Mouse (Mus musculus) liver, adult 2 months (tissue): ENCODE measurements around the gene Poc1a. TPM values are rescaled to one million over a fixed set of nuclear protein-coding genes. Genes with fewer than 3 reads are reported as not detected.

Experiments
- DNase-seq: peaks from one replicate; pipeline ENCODE4 v3.0.0-alpha.2; 2011; ENCODE audit warnings: low read depth, low spot score; ENCODE audit errors: extremely low read depth
- H3K27ac ChIP-seq: fragments of 200-500 bp; replicated peaks from 2 replicates; pipeline ENCODE4 v1.5.1; 2012; ENCODE audit warnings: low read depth, mild to moderate bottlenecking, control low read depth, inconsistent platforms, low read length; ENCODE audit not compliant: insufficient read depth
- H3K27me3 ChIP-seq: fragments of 200-500 bp; 2 replicates; pipeline ENCODE4 v1.6.1; 2012; ENCODE audit warnings: mild to moderate bottlenecking, moderate library complexity, low read length, inconsistent platforms; ENCODE audit not compliant: control insufficient read depth, insufficient read depth
- H3K36me3 ChIP-seq: fragments of 200-500 bp; 2 replicates; pipeline ENCODE4 v1.6.1; 2012; ENCODE audit warnings: low read length, inconsistent platforms; ENCODE audit not compliant: control insufficient read depth, insufficient read depth
- H3K4me1 ChIP-seq: fragments of 200-500 bp; 2 replicates; pipeline ENCODE4 v1.6.1; 2011; ENCODE audit warnings: low read length; ENCODE audit not compliant: control insufficient read depth, insufficient read depth
- H3K4me3 ChIP-seq: fragments of 200-500 bp; 2 replicates; pipeline ENCODE4 v1.5.1; 2011; ENCODE audit warnings: low read depth, mild to moderate bottlenecking, control low read depth, low read length, moderate library complexity; ENCODE audit not compliant: insufficient read depth
- H3K79me2 ChIP-seq: fragments of 200-500 bp; 2 replicates; pipeline ENCODE4 v1.6.1; 2012; ENCODE audit warnings: inconsistent platforms, mild to moderate bottlenecking, low read length, moderate library complexity; ENCODE audit not compliant: control insufficient read depth, insufficient read depth
- H3K9ac ChIP-seq: fragments of 200-500 bp; 2 replicates; pipeline ENCODE4 v1.6.1; 2012; ENCODE audit warnings: low read depth, mild to moderate bottlenecking, control low read depth, inconsistent platforms, low read length
- CTCF ChIP-seq: fragments of 200-500 bp; IDR thresholded peaks from 2 replicates; pipeline ENCODE4 v1.5.1; 2011; ENCODE audit warnings: low read depth, low read length, control low read depth
- POLR2A ChIP-seq: fragments of 200-500 bp; IDR thresholded peaks from 2 replicates; pipeline ENCODE4 v1.6.1; 2011; ENCODE audit warnings: low read length, control low read depth; ENCODE audit not compliant: insufficient read depth; ENCODE audit errors: extremely low read depth
- WGBS: fragments of 180-500 bp; shearing (Covaris S2); methylation state at CpG from one replicate; pipeline ENCODE4 v1.1.7; 2018; 5-methylcytosine and 5-hydroxymethylcytosine counted together
- polyA plus RNA-seq: library from polyadenylated mRNA; depleted of rRNA; stranded (reverse); fragments of >200 nt; gene quantifications from 2 replicates; pipeline ENCODE4 v1.2.3, GENCODE M21; 2012
- total RNA-seq: library from RNA; depleted of rRNA; stranded (reverse); fragments of >200 nt; gene quantifications from 2 replicates; pipeline ENCODE4 v1.2.3, GENCODE M21; 2014

Gene Poc1a
- total and polyA plus RNA-seq, 2 experiments = 1.8 to 3.9 TPM

DNA sequence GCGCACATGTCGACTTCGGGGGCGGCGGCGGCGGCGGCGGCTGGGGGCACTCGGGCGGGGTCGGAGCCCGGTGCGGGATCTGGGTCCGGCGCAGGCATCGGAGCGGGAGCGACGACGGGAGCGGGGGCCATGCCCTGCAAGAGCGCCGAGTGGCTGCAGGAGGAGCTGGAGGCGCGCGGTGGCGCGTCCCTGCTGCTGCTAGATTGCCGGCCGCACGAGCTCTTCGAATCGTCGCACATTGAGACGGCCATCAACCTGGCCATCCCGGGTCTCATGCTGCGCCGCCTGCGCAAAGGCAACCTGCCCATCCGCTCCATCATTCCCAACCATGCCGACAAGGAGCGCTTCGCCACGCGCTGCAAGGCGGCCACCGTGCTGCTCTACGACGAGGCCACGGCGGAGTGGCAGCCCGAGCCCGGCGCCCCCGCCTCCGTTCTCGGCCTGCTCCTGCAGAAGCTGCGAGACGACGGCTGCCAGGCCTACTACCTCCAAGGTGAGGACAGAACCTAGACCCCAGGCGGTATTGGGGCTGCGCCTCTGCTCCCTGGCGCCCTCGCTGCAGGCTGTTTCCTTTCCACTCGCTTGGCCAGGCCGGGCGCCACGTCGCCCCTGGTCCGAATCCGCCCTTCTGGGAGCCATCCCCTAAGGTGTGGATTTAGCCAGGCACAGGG lies 88.1 kb downstream of the Poc1a start:
- DNase-seq = peak; percentile 31
- H3K79me2 ChIP-seq = peaks cover 5% of the 10 kb centered on the region; the same call in 1 of the 2 replicates
- TF ChIP-seq CTCF (peak; percentile 42; the same call in 1 of the 2 replicates), POLR2A (no peak)
- 0 out of 2 replicates have a peak, but pooled peaks cover 4% of the 10 kb centered on the region for H3K36me3 ChIP-seq
- no peaks in the 10 kb centered on the region for H3K27me3 ChIP-seq
- H3K27ac ChIP-seq = peak overlapping the region; percentile 1
- 1% methylated on average over 71 of the region's 72 CpGs for WGBS
- peaks cover 9% of the 10 kb centered on the region for H3K4me1 ChIP-seq
- peak overlapping the region; percentile 71 for H3K9ac ChIP-seq
- H3K4me3 ChIP-seq = peak overlapping the region; percentile 74

DNA sequence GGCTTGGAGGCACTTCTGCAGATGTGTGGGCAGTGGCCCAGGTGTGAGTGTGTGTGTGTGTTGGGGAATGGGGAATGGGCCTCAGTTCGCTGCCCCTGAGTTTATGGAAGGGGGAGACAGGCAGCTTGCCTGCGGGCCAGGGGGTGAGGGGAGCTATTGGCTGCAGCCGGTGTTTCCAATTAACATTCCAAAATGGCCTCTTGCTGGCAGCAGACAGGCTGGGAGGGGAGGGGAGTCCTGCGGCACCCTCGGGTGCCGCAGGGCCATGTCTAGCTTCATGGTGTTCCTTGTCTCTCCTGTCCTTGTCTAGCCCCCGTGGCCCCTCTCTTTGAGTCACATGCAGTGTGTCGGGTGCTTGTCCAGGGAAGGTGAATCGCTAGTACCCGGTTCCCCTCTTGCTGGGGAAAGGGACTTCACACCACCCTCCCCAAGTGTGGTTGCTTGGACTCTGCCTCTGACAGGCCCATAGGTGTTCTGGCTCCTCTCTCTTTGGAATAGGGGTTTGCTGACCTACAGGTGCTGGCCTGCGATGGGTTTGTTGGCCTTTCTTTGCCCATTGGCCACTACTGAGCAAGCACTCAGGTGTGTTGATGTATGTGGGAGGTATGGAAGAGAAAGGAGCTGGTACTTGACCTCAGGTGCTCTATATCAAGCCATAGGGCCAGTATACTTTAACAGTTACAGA lies 89.1 kb downstream of the Poc1a start:
- Histone ChIP-seq H3K9ac (peak overlapping the region; percentile 71), H3K79me2 (peaks cover 5% of the 10 kb centered on the region; the same call in 1 of the 2 replicates), H3K27ac (peak overlapping the region; percentile 31), H3K36me3 (0 out of 2 replicates have a peak, but pooled peaks cover 5% of the 10 kb centered on the region), H3K4me1 (peaks cover 9% of the 10 kb centered on the region), H3K4me3 (peak overlapping the region; percentile 74), H3K27me3 (no peaks in the 10 kb centered on the region)
- TF ChIP-seq POLR2A = no peak
- WGBS = 38% methylated on average over 11 of the region's 11 CpGs
- no peak for DNase-seq

DNA sequence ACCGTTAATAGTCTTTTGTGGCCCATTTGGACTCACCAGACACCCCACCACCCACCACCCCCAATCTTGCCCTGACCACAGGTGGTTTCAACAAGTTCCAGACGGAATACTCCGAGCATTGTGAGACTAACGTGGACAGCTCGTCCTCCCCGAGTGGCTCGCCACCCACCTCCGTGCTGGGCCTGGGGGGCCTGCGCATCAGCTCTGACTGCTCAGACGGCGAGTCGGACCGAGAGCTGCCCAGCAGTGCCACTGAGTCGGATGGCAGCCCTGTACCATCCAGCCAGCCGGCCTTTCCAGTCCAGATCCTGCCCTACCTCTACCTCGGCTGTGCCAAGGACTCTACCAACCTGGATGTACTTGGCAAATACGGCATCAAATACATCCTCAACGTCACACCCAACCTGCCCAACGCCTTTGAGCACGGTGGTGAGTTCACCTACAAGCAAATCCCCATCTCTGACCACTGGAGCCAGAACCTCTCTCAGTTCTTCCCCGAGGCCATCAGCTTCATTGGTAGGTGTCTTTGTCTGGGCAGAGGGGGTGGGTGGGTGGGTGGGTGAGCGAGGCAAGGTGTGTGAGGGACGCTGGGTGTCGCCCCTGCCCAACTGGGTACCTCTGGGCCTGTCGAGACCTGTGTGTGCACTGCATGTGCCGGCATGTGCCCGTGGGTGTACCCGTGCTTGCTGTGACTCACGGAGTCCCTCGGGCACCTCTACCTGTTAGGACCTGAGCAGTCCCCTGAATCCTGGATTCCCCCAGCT lies 89.9 kb downstream of the Poc1a start:
- WGBS = 82% methylated on average over 30 of the region's 30 CpGs
- no peaks in the 10 kb centered on the region for H3K27me3 ChIP-seq
- peak overlapping the region; percentile 76 for H3K27ac ChIP-seq
- peaks cover 5% of the 10 kb centered on the region; the same call in 1 of the 2 replicates for H3K79me2 ChIP-seq
- peaks cover 9% of the 10 kb centered on the region for H3K4me1 ChIP-seq
- peak overlapping the region; percentile 74; the same call in 1 of the 2 replicates for H3K4me3 ChIP-seq
- TF ChIP-seq POLR2A = no peak
- TF ChIP-seq CTCF = no peak
- H3K36me3 ChIP-seq = 0 out of 2 replicates have a peak, but pooled peaks cover 5% of the 10 kb centered on the region
- peak overlapping the region; percentile 3 for H3K9ac ChIP-seq
- DNase-seq = no peak

DNA sequence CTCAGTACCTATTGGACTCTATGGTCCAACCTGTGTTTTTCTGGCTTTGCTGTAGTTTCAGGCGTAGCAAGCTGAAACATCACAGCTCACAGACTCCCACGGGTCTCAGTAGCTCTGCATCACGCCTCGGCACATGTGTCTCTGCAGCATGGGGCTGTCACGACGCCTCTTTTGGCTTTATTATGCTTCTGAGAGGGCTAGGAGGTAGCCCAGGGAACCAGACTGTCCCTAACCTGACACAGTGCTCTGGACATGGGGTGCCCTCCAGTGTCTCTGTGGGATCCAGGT lies 90.5 kb downstream of the Poc1a start:
- Histone ChIP-seq H3K9ac (peak overlapping the region; percentile 43), H3K4me3 (peak overlapping the region; percentile 21; the same call in 1 of the 2 replicates)
- DNase-seq = no peak

DNA sequence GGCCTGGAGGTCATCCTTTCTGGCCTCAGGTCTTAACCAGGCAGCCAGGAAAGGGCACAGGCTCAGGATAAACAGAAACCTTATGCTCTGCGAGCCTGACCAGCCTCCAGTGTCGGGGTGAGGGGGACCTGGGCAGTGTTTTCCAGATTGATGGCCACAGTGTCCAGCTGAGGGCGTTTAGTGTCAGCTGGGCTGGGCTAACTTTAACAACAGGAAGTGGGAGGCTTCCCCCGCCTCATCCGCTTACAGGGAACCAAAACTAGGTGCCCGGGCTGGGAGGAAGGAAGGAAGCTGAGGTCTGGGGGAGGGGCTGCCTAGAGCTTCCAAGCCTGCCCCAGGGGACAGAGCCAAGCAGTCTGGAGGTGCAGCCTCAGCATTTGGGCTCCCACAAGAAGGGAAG lies 90.9 kb downstream of the Poc1a start:
- peaks cover 5% of the 10 kb centered on the region; the same call in 1 of the 2 replicates for H3K79me2 ChIP-seq
- H3K27me3 ChIP-seq = no peaks in the 10 kb centered on the region
- 0 out of 2 replicates have a peak, but pooled peaks cover 5% of the 10 kb centered on the region for H3K36me3 ChIP-seq
- peak; percentile 46 for DNase-seq
- peak overlapping the region; percentile 76 for H3K27ac ChIP-seq
- peak overlapping the region; percentile 21 for H3K4me3 ChIP-seq
- H3K9ac ChIP-seq = peak overlapping the region; percentile 43
- no peak for TF ChIP-seq CTCF
- TF ChIP-seq POLR2A = 0 out of 2 replicates have a peak, but pooled peaks have one; percentile 4
- 32% methylated on average over 6 of the region's 6 CpGs for WGBS
- H3K4me1 ChIP-seq = peaks cover 9% of the 10 kb centered on the region

More for the DNA sequence above, 90.5 kb downstream of the Poc1a start:
- H3K27me3 ChIP-seq = no peaks in the 10 kb centered on the region
- TF ChIP-seq CTCF = no peak
- no peak for TF ChIP-seq POLR2A
- 65% methylated on average over 6 of the region's 6 CpGs for WGBS
- peaks cover 9% of the 10 kb centered on the region for H3K4me1 ChIP-seq
- peak overlapping the region; percentile 76 for H3K27ac ChIP-seq
- peaks cover 5% of the 10 kb centered on the region; the same call in 1 of the 2 replicates for H3K79me2 ChIP-seq
- H3K36me3 ChIP-seq = 0 out of 2 replicates have a peak, but pooled peaks cover 5% of the 10 kb centered on the region
